Mouse (Mus musculus) right cerebral cortex, postnatal 14 days (tissue): ENCODE measurements around the gene Capzb.

Source experiments
- DNase-seq: peaks from one replicate; pipeline ENCODE4 v3.0.0; 2022

Capzb gene

GRCm38 (mm10) chr4:139192499-139193175 lies at the start of gene Capzb:
Gene Capzb, plus strand, starts transcription at chr4:139192899.
- peak; percentile 98 for DNase-seq

GRCm38 (mm10) chr4:139142985-139143384 lies 49.7 kb upstream of the Capzb start:
- no peak for DNase-seq

GRCm38 (mm10) chr4:139144577-139144976 lies 48.1 kb upstream of the Capzb start:
- DNase-seq: no peak

GRCm38 (mm10) chr4:139145156-139145555 lies 47.5 kb upstream of the Capzb start:
- no peak for DNase-seq

GRCm38 (mm10) chr4:139146760-139147159 lies 45.9 kb upstream of the Capzb start:
- no peak for DNase-seq

- DNase-seq: no peak
Observed at GRCm38 (mm10) chr4:139151370-139151769, 41.3 kb upstream of the Capzb start.

GRCm38 (mm10) chr4:139154576-139155307 lies 38.0 kb upstream of the Capzb start:
- no peak for DNase-seq

- DNase-seq: no peak
Observed at GRCm38 (mm10) chr4:139156538-139156937, 36.2 kb upstream of the Capzb start.

- no peak for DNase-seq
Observed at GRCm38 (mm10) chr4:139158350-139158749, 34.3 kb upstream of the Capzb start.

- no peak for DNase-seq
Observed at GRCm38 (mm10) chr4:139161076-139161475, 31.6 kb upstream of the Capzb start.

- no peak for DNase-seq
Observed at GRCm38 (mm10) chr4:139164082-139164481, 28.6 kb upstream of the Capzb start.

GRCm38 (mm10) chr4:139165259-139165658 lies 27.4 kb upstream of the Capzb start:
- no peak for DNase-seq

- no peak for DNase-seq
Observed at GRCm38 (mm10) chr4:139166244-139166643, 26.5 kb upstream of the Capzb start.

- no peak for DNase-seq
Observed at GRCm38 (mm10) chr4:139167107-139167506, 25.6 kb upstream of the Capzb start.

GRCm38 (mm10) chr4:139168985-139169747 lies 23.5 kb upstream of the Capzb start:
- DNase-seq: no peak

GRCm38 (mm10) chr4:139169748-139170279 lies 22.9 kb upstream of the Capzb start:
- no peak for DNase-seq

- no peak for DNase-seq
Observed at GRCm38 (mm10) chr4:139175061-139175971, 17.4 kb upstream of the Capzb start.

- DNase-seq: no peak
Observed at GRCm38 (mm10) chr4:139176023-139176422, 16.7 kb upstream of the Capzb start.

GRCm38 (mm10) chr4:139177921-139178320 lies 14.8 kb upstream of the Capzb start:
- no peak for DNase-seq

GRCm38 (mm10) chr4:139178377-139178776 lies 14.3 kb upstream of the Capzb start:
- no peak for DNase-seq

GRCm38 (mm10) chr4:139179218-139179617 lies 13.5 kb upstream of the Capzb start:
- no peak for DNase-seq
